Mouse (Mus musculus) neural tube, embryonic 11.5 days (tissue): ENCODE measurements around the gene Fam189b. TPM values are rescaled to one million over a fixed set of nuclear protein-coding genes. Genes with fewer than 3 reads are reported as not detected.
A peak's percentile ranks its signal among the peaks of the same experiment; 100 is the strongest.

Source experiments
- ATAC-seq: fragments of 200-750 bp; cut with Nextera tagmentation; 2 replicates; pipeline ENCODE4 v1.8.0; 2017; ENCODE audit warnings: moderate number of reproducible peaks, mild to moderate bottlenecking, moderate TSS enrichment, moderate library complexity; ENCODE audit not compliant: insufficient read depth, low FRiP score, low TSS enrichment
- DNase-seq: peaks from one replicate; pipeline ENCODE4 v3.0.0-alpha.2; 2015; ENCODE audit warnings: low spot score
- H3K27ac ChIP-seq: fragments of 300-500 bp; sonication (generic); 2 replicates; pipeline ENCODE4 v1.5.1; 2014; ENCODE audit warnings: low read depth, mild to moderate bottlenecking, low read length
- H3K27me3 ChIP-seq: fragments of 300-500 bp; sonication (generic); 2 replicates; pipeline ENCODE4 v1.6.1; 2014; ENCODE audit warnings: mild to moderate bottlenecking, low read length, mixed read lengths; ENCODE audit not compliant: control insufficient read depth, insufficient read depth
- H3K36me3 ChIP-seq: fragments of 300-500 bp; sonication (generic); 2 replicates; pipeline ENCODE4 v1.6.1; 2014; ENCODE audit warnings: mild to moderate bottlenecking, low read length, moderate library complexity, mixed read lengths; ENCODE audit not compliant: control insufficient read depth, insufficient read depth
- H3K4me1 ChIP-seq: fragments of 300-500 bp; sonication (generic); 2 replicates; pipeline ENCODE4 v1.6.1; 2014; ENCODE audit warnings: low read length, mixed read lengths; ENCODE audit not compliant: control insufficient read depth, insufficient read depth
- H3K4me2 ChIP-seq: fragments of 300-500 bp; sonication (generic); 2 replicates; pipeline ENCODE4 v1.6.1; 2014; ENCODE audit warnings: low read depth, mild to moderate bottlenecking, moderate library complexity
- H3K4me3 ChIP-seq: fragments of 300-500 bp; sonication (generic); 2 replicates; pipeline ENCODE4 v1.5.1; 2014; ENCODE audit warnings: low read depth, low read length
- H3K9ac ChIP-seq: fragments of 300-500 bp; sonication (generic); 2 replicates; pipeline ENCODE4 v1.6.1; 2014; ENCODE audit warnings: mild to moderate bottlenecking, low read length
- H3K9me3 ChIP-seq: fragments of 300-500 bp; sonication (generic); 2 replicates; pipeline ENCODE4 v1.6.1; 2016; ENCODE audit warnings: low read length; ENCODE audit not compliant: control insufficient read depth
- WGBS: fragments of 180-500 bp; shearing (Covaris S2); extraction: QIAGEN DNeasy Blood & Tissue Kit; methylation state at CpG from one replicate; pipeline ENCODE4 v1.1.7; 2014; 5-methylcytosine and 5-hydroxymethylcytosine counted together
- polyA plus RNA-seq: library from polyadenylated mRNA; unstranded; fragments of >200 nt; fragmentation: Nextera tagmentation; extraction: Ambion mirVana; gene quantifications from 2 replicates; pipeline ENCODE4 v1.2.1, GENCODE M21; 2014

The Fam189b gene
- polyA plus RNA-seq, 1 experiment from 2014 or later = 36.9 TPM

GRCm38 (mm10) chr3:89177242-89178106 is 5.5 kb upstream of the Fam189b start, which contains the start of gene Scamp3:
TSS of gene Scamp3 (plus strand) at chr3:89177473.
- ATAC-seq (peak; percentile 95), DNase-seq (peak; percentile 96)
- peak within 1 kb of the TSS; percentile 76 for H3K4me3 ChIP-seq
- peaks cover 9% of the 10 kb centered on the region for H3K4me1 ChIP-seq
- H3K9me3 ChIP-seq = no peaks in the 10 kb centered on the region
- H3K27me3 ChIP-seq = no peaks in the 10 kb centered on the region
- peak within 1 kb of the TSS; percentile 15; the same call in 1 of the 2 replicates for H3K27ac ChIP-seq
- peaks cover 29% of the 10 kb centered on the region for H3K36me3 ChIP-seq
- H3K9ac ChIP-seq = peak within 1 kb of the TSS; percentile 71
- peak within 1 kb of the TSS; percentile 99 for H3K4me2 ChIP-seq
- WGBS = under 1% methylated on average over 43 of the region's 43 CpGs

GRCm38 (mm10) chr3:89178107-89178385 is 4.9 kb upstream of the Fam189b start:
- Histone ChIP-seq H3K4me3 (peak overlapping the region; percentile 76), H3K27me3 (no peaks in the 10 kb centered on the region), H3K4me2 (peak overlapping the region; percentile 99), H3K9me3 (no peaks in the 10 kb centered on the region), H3K36me3 (peaks cover 29% of the 10 kb centered on the region), H3K4me1 (peaks cover 9% of the 10 kb centered on the region), H3K9ac (peak overlapping the region; percentile 71), H3K27ac (peak overlapping the region; percentile 15; the same call in 1 of the 2 replicates)
- no peak for DNase-seq
- ATAC-seq = no peak
- 12% methylated on average over 6 of the region's 6 CpGs for WGBS

GRCm38 (mm10) chr3:89179056-89179455 is 3.9 kb upstream of the Fam189b start:
- DNase-seq (no peak), ATAC-seq (no peak)
- no peak overlapping the region for H3K27ac ChIP-seq
- H3K9me3 ChIP-seq = no peaks in the 10 kb centered on the region
- WGBS = 91% methylated on average over 11 of the region's 11 CpGs
- peaks cover 22% of the 10 kb centered on the region for H3K36me3 ChIP-seq
- H3K9ac ChIP-seq = no peak overlapping the region
- no peak overlapping the region for H3K4me3 ChIP-seq
- no peak overlapping the region for H3K4me2 ChIP-seq
- peaks cover 16% of the 10 kb centered on the region for H3K4me1 ChIP-seq
- no peaks in the 10 kb centered on the region for H3K27me3 ChIP-seq

- DNase-seq = no peak
- H3K27me3 ChIP-seq = no peaks in the 10 kb centered on the region
- H3K4me2 ChIP-seq = no peak overlapping the region
- no peak overlapping the region for H3K27ac ChIP-seq
- WGBS = 92% methylated on average over 27 of the region's 27 CpGs
- no peak overlapping the region for H3K9ac ChIP-seq
- peaks cover 12% of the 10 kb centered on the region for H3K36me3 ChIP-seq
- H3K4me1 ChIP-seq = peaks cover 24% of the 10 kb centered on the region
- no peak for ATAC-seq
- H3K9me3 ChIP-seq = no peaks in the 10 kb centered on the region
- no peak overlapping the region for H3K4me3 ChIP-seq
Measured at GRCm38 (mm10) chr3:89181749-89182500, 1.0 kb upstream of the Fam189b start.

- no peaks in the 10 kb centered on the region for H3K27me3 ChIP-seq
- no peak overlapping the region for H3K9ac ChIP-seq
- no peak for DNase-seq
- H3K36me3 ChIP-seq = peaks cover 14% of the 10 kb centered on the region
- H3K9me3 ChIP-seq = no peaks in the 10 kb centered on the region
- peak overlapping the region; percentile 59 for H3K4me3 ChIP-seq
- ATAC-seq = peak; percentile 8; the same call in 1 of the 2 replicates
- H3K4me1 ChIP-seq = peaks cover 24% of the 10 kb centered on the region
- H3K4me2 ChIP-seq = peak overlapping the region; percentile 96
- no peak overlapping the region for H3K27ac ChIP-seq
- WGBS = 48% methylated on average over 7 of the region's 7 CpGs
Measured at GRCm38 (mm10) chr3:89182531-89183057, 349 bp upstream of the Fam189b start.

- peak overlapping the region; percentile 96 for H3K4me2 ChIP-seq
- no peaks in the 10 kb centered on the region for H3K9me3 ChIP-seq
- no peak for ATAC-seq
- H3K27me3 ChIP-seq = no peaks in the 10 kb centered on the region
- peak overlapping the region; percentile 85 for H3K9ac ChIP-seq
- 77% methylated on average over 6 of the region's 6 CpGs for WGBS
- peak overlapping the region; percentile 59 for H3K4me3 ChIP-seq
- peaks cover 14% of the 10 kb centered on the region for H3K36me3 ChIP-seq
- no peak for DNase-seq
- peak overlapping the region; percentile 75; the same call in 1 of the 2 replicates for H3K27ac ChIP-seq
- H3K4me1 ChIP-seq = peaks cover 16% of the 10 kb centered on the region; the same call in 1 of the 2 replicates
Measured at GRCm38 (mm10) chr3:89183959-89184315, 994 bp downstream of the Fam189b start.

GRCm38 (mm10) chr3:89187197-89187596 is 4.3 kb downstream of the Fam189b start:
- Histone ChIP-seq H3K4me1 (peaks cover 16% of the 10 kb centered on the region; the same call in 1 of the 2 replicates), H3K9me3 (no peaks in the 10 kb centered on the region), H3K9ac (no peak overlapping the region), H3K27ac (no peak overlapping the region), H3K36me3 (peaks cover 2% of the 10 kb centered on the region; the same call in 1 of the 2 replicates), H3K27me3 (no peaks in the 10 kb centered on the region), H3K4me3 (0 out of 2 replicates have a peak overlapping the region, but pooled peaks have one; percentile 1), H3K4me2 (no peak overlapping the region)
- DNase-seq = no peak
- WGBS = 42% methylated on average over 23 of the region's 23 CpGs
- no peak for ATAC-seq

- no peak overlapping the region for H3K4me2 ChIP-seq
- DNase-seq (no peak), ATAC-seq (no peak)
- H3K9me3 ChIP-seq = no peaks in the 10 kb centered on the region
- no peak overlapping the region for H3K27ac ChIP-seq
- peaks cover 16% of the 10 kb centered on the region; the same call in 1 of the 2 replicates for H3K4me1 ChIP-seq
- H3K9ac ChIP-seq = no peak overlapping the region
- no peaks in the 10 kb centered on the region for H3K27me3 ChIP-seq
- WGBS = 80% methylated on average over 18 of the region's 18 CpGs
- H3K36me3 ChIP-seq = peaks cover 2% of the 10 kb centered on the region; the same call in 1 of the 2 replicates
- no peak overlapping the region for H3K4me3 ChIP-seq
Measured at GRCm38 (mm10) chr3:89187690-89188477, 4.9 kb downstream of the Fam189b start.
